Mouse (Mus musculus) MEL-GATA-1-ER (cell line): Measurements from ENCODE around the gene Scn4b.
A peak's percentile ranks its signal among the peaks of the same experiment; 100 is the strongest.

Source experiments
- DNase-seq: peaks from one replicate; pipeline ENCODE4 v3.0.0-alpha.2; 2012; ENCODE audit warnings: low read depth; ENCODE audit errors: extremely low read depth

Gene Scn4b

GRCm38 (mm10) chr9:45125211-45125610, 13.0 kb upstream of the Scn4b start:
- DNase-seq, result peak; percentile 67

- no peak for DNase-seq
These were observed 11.3 kb upstream of the Scn4b start for GRCm38 (mm10) chr9:45126941-45127340.

GRCm38 (mm10) chr9:45130119-45130518, 8.1 kb upstream of the Scn4b start:
- DNase-seq, result no peak

- DNase-seq, result no peak
These were observed 4.5 kb upstream of the Scn4b start for GRCm38 (mm10) chr9:45133484-45134310.

- no peak for DNase-seq
These were observed 1.6 kb upstream of the Scn4b start for GRCm38 (mm10) chr9:45136442-45137169.

- no peak for DNase-seq
These were observed 887 bp downstream of the Scn4b start for GRCm38 (mm10) chr9:45139082-45139481.

GRCm38 (mm10) chr9:45140945-45141344, 2.8 kb downstream of the Scn4b start:
- no peak for DNase-seq

GRCm38 (mm10) chr9:45142686-45143085, 4.5 kb downstream of the Scn4b start:
- no peak for DNase-seq

GRCm38 (mm10) chr9:45145533-45146266, 7.5 kb downstream of the Scn4b start:
- DNase-seq, result no peak

GRCm38 (mm10) chr9:45146267-45146597, 8.0 kb downstream of the Scn4b start:
- DNase-seq, result no peak

GRCm38 (mm10) chr9:45150933-45151332, 12.7 kb downstream of the Scn4b start:
- DNase-seq, result no peak

- no peak for DNase-seq
These were observed 15.2 kb downstream of the Scn4b start for GRCm38 (mm10) chr9:45153361-45153760.

- no peak for DNase-seq
These were observed 29.7 kb downstream of the Scn4b start for GRCm38 (mm10) chr9:45167903-45168302.

GRCm38 (mm10) chr9:45170150-45170549, 32.0 kb downstream of the Scn4b start:
- DNase-seq, result no peak

GRCm38 (mm10) chr9:45171073-45171610, 32.9 kb downstream of the Scn4b start:
- DNase-seq, result no peak

- no peak for DNase-seq
These were observed 35.3 kb downstream of the Scn4b start for GRCm38 (mm10) chr9:45173475-45173874.

- DNase-seq, result no peak
These were observed 41.1 kb downstream of the Scn4b start for GRCm38 (mm10) chr9:45179282-45179681.

GRCm38 (mm10) chr9:45181770-45182169, 43.6 kb downstream of the Scn4b start, which contains the start of gene BC049352:
TSS of gene BC049352 (plus strand) at chr9:45182007.
- no peak for DNase-seq

GRCm38 (mm10) chr9:45182521-45182920, 44.3 kb downstream of the Scn4b start:
- no peak for DNase-seq

- DNase-seq, result no peak
These were observed 45.1 kb downstream of the Scn4b start for GRCm38 (mm10) chr9:45183266-45183665.

- DNase-seq, result no peak
These were observed 47.1 kb downstream of the Scn4b start for GRCm38 (mm10) chr9:45185250-45185649.
